Mouse (Mus musculus) CD4-positive, CD25-positive, alpha-beta regulatory T cell, adult 2 months (primary cell): ENCODE results near the gene Rap1b.

Experiments used
- DNase-seq: peaks from one replicate; pipeline ENCODE4 v3.0.0-alpha.2; 2012; ENCODE audit warnings: low read depth, low spot score

Gene Rap1b

GRCm38 (mm10) chr10:117783786-117784420 lies 61.9 kb downstream of the Rap1b start:
- DNase-seq, result no peak

GRCm38 (mm10) chr10:117782491-117783260 lies 63.2 kb downstream of the Rap1b start:
- no peak for DNase-seq

GRCm38 (mm10) chr10:117782056-117782455 lies 63.8 kb downstream of the Rap1b start:
- DNase-seq, result no peak

- no peak for DNase-seq
These were observed 64.7 kb downstream of the Rap1b start for GRCm38 (mm10) chr10:117781021-117781725.

GRCm38 (mm10) chr10:117780306-117780911 lies 65.4 kb downstream of the Rap1b start:
- no peak for DNase-seq

- no peak for DNase-seq
These were observed 66.1 kb downstream of the Rap1b start for GRCm38 (mm10) chr10:117779581-117780305.

GRCm38 (mm10) chr10:117778951-117779350 lies 66.9 kb downstream of the Rap1b start:
- DNase-seq, result no peak

GRCm38 (mm10) chr10:117778328-117778910 lies 67.4 kb downstream of the Rap1b start:
- DNase-seq, result no peak

- DNase-seq, result no peak
These were observed 68.1 kb downstream of the Rap1b start for GRCm38 (mm10) chr10:117777501-117778327.

- no peak for DNase-seq
These were observed 68.7 kb downstream of the Rap1b start for GRCm38 (mm10) chr10:117777103-117777470.

- DNase-seq, result no peak
These were observed 69.3 kb downstream of the Rap1b start for GRCm38 (mm10) chr10:117776281-117777102.

GRCm38 (mm10) chr10:117775401-117776144 lies 70.3 kb downstream of the Rap1b start:
- DNase-seq, result no peak

GRCm38 (mm10) chr10:117774817-117775120 lies 71.1 kb downstream of the Rap1b start:
- no peak for DNase-seq

GRCm38 (mm10) chr10:117774011-117774816 lies 71.6 kb downstream of the Rap1b start:
- DNase-seq, result no peak

- no peak for DNase-seq
These were observed 72.6 kb downstream of the Rap1b start for GRCm38 (mm10) chr10:117773106-117773720.

- no peak for DNase-seq
These were observed 73.3 kb downstream of the Rap1b start for GRCm38 (mm10) chr10:117772364-117773105.

GRCm38 (mm10) chr10:117771131-117771510 lies 74.7 kb downstream of the Rap1b start:
- no peak for DNase-seq
